Mouse (Mus musculus) spleen, postnatal 14 days (tissue): ENCODE data around the gene Wdr95.

Source experiments
- DNase-seq, 2 experiments: peaks; one replicate each; pipeline ENCODE4 v3.0.0; 2021 to 2022; ENCODE audit warnings: low spot score in 2 of 2

Wdr95 gene

DNA sequence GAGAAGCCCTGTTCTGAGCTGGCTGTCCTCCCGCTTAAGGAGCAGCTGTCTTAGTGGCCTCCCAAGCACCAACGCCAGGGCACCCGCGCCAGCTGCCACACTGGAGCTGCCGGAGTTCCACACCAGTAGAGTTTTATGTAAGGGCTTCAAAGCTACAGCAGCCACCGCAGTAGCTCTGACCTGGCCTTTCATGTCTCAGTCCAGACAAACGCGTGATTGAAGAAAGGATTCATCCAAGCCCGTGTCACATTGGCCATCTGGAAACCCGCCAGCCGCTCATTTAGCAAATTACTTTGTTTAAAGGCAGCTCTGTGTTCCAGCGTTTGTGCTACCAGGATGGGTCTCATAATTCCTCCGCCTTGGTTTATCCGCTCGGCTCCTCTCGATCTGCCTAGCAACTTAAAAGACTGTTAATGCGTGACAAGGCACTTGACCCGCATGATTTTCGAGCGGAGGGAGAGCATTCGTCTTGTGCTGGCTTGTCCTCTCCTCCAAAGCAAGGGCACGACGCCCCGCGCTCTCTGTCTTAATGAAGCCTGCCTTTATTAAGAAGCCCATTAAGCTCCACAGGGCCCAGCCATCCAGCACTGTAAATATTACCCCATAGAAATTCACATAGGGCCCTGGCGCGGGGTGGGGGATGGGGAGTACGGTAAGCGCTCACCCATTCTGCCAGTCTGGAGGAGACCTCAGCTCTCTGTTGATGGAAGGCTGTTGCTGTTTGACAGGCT lies at the start of gene Wdr95:
Gene Wdr95 (plus strand): TSS at position 681 of the 731 bp plus-strand sequence.
- DNase-seq, result no peak

DNA sequence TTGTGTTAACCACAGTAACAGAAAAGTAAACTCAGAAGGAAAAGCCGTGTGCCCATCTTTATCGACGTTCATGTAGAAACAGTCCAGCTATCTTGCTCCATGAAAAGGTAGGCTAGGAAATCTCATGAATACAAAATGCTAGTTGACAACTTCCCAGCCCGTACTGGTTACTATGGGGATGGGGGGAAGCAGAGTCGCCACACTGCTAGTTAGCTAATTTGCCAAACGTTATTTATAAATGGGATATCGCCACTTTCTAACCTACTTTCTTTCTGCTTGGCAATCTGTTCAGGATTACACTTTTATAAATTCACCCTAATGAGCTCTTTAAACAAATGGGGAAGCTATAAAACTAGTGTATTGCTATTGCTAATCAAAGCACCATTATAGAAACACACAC lies 46.6 kb upstream of the Wdr95 start:
- DNase-seq, result no peak

DNA sequence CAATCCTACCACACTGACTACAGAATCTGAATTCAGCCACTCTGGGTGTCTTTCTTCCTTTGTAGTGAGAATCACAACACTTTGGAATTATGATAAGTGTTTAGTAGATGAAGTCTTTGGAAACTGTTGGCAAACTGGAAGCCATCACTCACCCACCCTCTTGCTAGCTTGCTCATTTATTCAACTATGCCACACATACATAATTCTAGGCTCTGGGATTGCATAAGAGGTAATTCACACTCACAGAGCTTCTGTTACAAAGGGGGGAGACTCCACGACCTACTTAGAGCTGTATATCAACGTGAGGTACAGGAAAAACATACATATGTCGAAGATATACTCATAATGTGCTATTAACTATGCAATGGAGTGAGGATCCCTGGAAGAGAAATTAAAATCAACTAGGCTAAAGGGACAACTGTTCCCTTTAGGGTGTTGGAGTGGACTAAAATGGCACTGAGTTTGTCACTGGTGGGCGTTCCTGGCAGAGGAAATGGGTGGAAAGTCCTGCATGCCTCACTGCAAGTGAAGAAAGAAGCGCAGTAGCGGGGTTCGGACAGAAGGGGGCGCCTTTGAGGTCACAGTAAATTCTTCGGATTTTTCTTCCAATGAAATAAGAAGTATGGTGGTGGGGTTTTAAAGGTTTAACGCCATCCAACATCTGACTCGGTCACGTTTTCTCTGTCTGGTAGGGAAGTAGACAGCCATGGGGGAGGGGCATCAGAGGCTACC lies 45.0 kb upstream of the Wdr95 start:
- DNase-seq, result no peak

DNA sequence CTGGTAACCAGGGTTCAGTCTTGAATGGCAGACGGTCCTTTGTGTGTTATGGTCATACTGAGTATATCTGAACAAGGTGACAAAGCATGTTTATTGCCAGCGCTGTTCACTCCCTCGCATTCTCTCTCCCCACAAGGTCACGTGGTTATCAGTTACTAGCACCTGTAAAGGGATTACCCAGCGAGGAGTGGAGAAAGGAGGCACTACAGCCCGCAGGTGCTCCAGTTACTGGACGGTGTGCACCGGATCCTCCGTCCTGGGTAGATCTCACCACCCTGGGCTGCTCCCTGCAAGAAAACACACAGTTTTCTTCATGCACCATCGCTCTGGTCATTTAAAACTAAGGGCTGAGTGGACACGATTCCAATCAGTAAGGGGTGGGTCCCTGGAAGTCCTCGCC lies 44.2 kb upstream of the Wdr95 start:
- no peak for DNase-seq

DNA sequence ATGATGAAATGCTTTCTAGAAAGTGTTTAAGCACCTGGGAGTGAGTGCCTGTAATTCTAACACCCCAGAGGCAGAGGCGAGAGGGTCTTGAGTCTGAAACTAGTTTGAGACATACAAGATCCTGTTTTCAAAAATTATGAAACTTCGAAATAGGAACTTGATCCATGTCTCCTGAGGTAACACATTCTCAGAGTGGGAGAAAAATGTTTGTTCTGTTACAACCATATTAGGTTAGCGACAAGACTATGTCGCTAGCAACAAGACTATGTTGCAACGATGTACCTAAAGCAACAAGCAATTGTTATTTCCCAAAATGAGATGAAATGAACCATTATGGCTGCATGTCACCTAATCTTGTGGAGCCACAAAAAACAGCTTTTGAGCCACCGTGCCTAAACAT lies 43.0 kb upstream of the Wdr95 start:
- no peak for DNase-seq

DNA sequence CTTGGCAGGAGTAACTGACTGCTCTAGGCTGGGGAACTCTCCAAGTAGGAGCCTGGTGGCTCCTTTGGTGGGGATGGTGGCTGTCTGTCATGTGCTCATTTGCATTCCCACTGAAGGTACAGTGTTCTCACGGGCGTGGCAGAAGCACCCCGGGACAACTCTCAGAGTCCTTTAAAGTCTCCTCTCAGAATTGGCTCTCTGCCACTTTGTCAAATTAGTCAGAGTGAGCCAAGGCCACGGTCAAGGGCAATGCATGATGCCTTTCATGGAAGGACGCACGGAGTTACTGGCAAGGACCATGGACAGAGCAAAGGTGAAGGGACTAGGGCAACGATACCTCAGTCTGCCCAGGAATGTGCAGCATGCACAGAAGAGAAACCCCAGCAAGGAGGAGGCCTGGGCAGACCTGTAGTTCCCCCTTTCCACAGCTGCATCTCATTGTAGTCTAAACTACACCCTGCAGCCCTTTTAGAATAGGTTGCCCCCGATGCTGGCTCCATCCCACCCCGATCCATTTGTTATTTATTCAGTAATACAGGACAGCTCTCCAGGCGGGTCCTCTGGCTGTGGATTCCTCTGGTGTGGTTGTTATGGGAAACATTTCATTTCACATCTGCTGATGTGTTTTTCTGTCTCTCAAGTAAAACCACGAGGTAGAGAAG lies 40.0 kb upstream of the Wdr95 start:
- no peak for DNase-seq

DNA sequence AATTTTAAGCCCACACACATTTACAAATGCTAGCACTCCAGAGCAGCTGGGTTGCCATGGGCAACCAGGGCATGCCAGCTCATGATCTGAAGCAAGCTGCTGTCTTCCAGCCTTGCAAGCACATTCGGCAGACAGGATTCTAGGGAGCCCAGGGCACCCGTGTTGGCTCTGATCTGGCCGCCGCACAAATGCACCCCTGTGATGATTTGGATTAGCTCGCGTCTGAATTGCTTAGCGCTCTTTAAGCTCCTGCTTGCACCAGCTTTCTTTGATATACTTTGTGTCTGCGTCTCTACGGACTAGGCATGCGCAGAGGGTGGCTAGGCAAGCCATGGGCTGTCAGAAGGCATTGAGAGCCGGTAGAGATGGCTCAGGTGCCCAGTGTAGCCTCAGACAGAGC lies 39.3 kb upstream of the Wdr95 start:
- no peak for DNase-seq

DNA sequence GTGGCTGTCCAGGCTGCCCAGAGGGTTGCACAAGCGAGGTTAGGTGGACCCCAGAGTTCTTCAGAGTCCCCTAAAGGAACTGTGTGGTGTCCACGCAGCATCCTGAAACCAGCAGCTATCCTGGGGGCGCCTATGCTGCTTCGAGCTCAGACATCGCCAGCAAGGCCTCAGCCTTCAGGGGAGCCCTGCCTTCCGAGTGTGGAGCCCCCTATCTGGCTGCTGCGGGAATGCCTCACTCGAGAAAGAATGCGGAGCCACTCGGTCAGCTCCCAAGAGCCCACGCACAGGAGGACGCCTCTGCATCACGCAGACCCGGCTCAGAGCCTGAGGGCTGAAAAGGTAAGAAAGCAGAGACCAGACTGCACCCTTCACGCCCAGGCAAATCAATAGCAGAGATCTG lies 38.2 kb upstream of the Wdr95 start:
- no peak for DNase-seq

DNA sequence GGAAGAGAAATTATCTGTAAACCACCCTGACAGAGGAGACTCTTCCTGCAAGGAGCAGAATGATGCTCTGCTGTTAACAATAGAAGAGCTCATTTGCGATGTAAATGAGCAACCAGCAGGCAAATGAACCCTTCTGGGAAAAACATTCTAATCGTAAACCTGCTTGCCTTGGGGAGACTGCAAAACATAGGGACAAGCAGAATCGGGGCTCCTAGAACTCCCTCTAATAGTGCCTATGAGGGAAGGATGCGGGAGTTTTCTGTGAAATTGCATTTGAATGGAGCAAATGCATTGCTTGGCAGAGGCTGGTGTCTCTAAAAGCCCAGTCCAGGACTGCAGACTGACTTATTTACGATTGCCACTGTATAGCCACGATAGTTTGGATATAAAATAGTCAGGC lies 32.8 kb upstream of the Wdr95 start:
- DNase-seq, result no peak

DNA sequence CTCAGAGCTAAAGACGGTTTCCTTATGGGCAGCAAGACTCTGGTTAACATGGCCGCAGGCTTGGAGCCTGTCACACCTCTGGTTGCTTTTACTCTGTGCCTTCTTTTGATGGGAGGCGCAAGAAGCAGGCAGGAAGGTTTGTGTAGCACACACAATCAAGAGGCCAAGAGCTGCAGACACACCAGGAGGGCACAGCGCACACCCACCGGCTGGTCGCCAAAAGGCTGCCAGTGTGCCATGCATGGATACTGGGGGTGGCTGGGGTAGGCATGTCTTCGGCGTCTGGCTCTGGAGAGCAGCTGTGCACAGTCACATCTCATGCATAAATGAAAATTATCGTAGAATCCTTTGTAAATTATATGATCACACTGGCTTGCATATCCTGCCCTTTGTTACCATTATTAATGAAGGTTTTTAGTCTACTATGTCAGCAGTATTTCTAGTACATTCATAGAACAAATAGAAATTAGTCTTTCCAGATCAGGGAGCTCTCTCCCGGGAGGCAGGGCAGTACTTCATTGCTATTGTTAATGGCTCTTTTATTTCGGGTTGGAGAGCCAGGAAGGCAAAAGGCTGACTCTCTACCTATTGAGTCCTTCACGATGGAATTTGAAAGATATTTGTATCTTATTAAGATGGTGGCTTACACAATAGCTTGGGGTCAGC lies 31.9 kb upstream of the Wdr95 start:
- DNase-seq, result no peak

DNA sequence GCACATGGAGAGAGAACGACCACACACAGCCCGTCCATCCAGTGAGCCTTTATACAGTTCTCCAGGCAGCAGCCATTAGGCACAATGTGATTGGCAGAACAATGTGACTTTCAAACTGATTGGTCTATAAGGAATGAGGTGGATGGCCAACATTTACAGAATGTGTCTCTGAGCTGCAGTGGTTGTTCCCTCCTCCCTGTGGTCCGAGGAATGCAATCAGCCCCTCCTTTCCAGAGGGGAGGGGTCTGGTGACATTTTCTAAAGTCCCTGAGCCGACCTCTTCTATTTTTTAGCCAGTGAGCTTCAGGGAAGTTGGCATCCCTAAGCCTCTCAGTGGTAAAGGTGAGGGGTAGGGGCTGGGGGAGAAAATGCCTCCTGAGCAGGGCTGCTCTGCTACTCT lies 28.5 kb upstream of the Wdr95 start:
- DNase-seq, result no peak

DNA sequence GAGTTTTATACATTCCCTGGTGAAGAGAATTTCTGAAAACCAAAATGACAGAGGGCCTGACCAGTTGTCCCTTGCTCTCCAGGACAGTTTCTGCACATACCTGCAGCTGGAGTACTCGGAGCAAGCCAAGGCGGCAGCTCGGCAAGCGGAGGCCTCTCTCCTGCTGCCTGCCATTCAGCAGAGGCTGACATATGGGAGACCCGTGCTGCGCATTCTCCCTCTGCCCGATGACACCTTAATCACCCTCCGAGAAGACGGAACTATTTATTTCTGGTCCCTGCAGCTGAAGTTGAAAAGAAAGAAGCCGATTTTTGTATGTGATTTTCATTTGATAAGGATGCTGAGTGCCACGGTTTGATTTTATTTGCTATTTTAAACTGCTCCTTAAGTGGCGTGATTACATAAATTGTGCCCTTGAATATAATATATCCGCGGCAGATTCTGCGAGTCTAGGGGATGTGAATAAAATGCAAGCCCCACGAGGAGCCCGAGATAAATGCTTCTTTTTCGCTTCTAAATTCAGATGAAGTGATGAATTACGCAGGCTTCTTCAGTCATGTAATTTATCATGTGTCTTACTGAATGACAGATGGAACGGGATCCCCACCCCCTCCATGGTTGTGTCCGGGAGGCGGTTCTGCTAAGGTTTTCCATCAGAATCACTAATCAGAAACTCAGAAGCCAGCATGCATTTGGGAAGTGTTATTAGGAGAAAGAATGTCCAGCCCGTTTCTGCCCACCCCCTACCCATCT lies 24.9 kb upstream of the Wdr95 start:
- no peak for DNase-seq

DNA sequence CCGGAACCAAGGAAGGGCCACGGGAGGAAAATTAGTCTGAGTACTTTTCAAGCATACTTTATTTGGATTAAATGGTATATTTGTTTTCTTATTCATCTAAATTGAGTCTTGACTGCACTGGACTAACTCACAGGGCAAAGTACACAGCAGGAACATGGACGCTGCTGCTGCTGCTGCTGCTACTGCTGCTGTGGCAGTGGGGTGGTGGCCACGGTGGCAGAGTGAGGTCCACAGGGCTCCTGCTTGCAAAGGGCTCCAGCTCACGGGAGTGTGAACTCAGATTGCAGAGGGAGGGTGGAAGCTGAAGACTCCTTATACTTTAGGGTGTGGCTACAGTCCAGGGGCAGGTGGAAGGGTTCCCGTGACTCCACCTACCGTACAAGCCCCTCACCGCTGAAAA lies 23.5 kb upstream of the Wdr95 start:
- no peak for DNase-seq

DNA sequence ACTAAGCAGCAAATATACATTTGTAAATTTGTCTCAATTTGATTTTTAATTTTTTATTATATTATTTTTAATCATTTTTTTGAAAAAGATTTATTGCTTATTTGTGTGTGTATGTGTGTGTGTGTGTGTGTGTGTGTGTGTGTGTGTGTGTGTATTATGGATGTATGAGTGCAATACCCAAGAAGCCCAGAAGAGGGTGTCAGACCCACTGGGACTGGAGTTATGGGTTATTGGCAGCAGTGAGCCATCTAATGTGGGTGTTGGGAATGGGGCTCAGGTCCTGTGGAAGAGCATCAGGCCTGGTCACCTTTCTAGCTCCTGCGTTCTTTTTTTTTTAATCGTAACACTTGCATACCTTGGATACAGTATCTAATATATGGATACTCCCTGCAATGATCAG lies 22.4 kb upstream of the Wdr95 start:
- DNase-seq, result no peak

DNA sequence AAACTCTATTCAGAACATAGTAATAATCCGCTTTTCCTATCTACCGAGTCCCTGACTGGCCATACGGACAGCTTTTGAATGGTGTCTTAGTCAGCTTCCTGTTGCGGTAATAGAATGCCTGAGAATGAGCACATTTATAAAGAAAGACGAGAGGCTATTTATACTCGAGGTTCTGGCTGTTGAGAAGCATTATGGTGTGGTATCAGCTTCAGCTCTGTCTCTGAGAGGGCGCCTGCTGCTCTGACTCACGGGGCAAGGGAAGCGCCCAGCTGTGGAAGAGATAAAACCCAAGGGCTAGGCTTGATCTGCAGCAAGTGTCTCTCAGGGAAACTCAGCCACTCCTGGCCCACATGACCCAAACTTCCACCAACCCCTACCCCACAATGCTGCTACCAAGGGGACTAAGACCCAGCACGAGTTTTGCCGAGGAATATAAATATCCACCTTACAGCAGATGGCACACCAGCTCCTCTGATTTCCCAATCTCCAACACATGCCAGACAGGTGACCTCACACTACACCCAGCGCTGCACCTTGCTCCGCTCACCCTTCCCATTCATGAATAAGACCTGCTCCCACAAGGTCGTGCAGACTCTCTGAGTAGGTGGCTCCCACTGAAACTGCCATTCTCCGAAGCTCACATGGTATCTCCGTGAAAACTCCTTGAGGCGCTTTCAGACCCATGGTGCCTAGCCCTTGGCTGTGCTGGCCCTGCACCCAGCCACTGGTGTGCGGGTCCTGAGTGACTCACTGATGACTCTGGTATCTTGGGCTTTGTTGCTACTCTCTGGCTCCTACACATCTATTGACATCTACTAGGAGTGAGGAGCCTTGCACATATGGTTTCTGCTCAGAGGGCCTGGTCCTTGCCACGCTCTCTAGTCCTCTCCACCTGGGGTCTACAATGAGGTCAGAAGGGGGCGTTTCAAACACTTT lies 20.1 kb upstream of the Wdr95 start:
- DNase-seq, result no peak

DNA sequence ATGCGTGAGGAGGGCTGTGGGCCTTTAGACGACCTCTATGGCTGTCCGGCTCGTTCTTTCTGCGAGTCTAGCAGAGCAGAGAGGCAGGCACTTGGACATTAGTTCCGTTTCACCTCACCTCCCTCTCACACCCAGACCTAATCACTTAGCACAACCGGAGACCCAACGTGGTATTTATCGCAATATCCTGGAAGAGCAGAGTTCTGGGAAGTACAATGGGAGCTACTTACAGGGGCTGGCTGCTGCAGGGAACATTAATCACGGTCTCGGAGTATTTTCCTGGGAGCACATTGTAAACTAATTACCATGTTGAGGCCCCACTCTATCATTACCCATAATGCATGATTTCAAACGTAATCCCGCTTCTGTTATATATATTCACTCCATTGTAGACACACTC lies 18.2 kb upstream of the Wdr95 start:
- no peak for DNase-seq

DNA sequence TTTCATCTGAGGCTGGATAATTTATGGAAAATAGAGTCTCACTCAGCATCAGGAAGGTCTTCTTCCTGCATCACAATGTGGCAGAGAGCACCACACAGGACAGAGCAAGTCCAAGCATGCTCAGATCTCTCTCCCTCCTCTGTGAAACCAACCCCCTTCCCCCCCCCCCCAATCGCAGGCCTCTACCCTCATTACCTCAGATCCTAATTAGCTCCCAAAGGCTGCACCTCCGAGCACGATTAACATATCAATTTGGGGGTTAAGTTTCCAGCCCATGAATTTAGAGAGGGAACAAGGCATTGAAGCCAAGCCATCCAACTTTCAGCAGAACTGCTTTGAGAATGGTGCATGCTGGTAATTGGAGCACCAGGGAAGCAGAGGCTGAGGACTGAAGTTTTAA lies 15.8 kb upstream of the Wdr95 start:
- DNase-seq, result no peak

DNA sequence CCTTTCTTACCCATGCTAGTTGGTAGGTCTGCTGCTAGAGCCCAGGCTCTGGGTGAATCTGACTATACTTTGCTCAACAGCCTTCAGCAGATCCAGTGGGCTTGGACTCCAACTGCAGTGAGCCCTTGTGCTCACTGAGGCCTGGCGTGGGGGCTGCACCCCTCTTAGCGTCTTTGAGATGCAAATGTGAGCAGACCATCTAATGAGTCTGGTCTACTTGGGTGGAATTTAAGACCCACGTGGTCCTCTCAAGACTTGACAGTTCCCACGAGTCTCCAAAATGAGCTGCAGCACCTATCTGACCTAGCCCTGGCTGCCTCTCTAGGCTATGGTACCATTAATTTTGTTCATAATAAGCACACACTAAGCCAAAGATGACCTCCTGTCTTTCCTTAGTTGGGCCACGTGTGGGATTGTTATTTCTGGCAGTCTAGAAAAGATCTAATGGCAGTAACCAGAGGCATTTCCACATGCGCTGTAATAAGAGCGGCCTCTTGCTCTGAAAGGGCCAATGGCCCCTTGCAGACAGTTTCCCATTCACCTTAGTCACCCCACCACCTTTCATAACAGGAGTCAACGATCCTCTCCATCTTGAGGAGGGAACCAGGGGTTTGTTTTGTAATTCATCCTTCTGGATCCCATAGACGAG lies 14.9 kb upstream of the Wdr95 start:
- no peak for DNase-seq

DNA sequence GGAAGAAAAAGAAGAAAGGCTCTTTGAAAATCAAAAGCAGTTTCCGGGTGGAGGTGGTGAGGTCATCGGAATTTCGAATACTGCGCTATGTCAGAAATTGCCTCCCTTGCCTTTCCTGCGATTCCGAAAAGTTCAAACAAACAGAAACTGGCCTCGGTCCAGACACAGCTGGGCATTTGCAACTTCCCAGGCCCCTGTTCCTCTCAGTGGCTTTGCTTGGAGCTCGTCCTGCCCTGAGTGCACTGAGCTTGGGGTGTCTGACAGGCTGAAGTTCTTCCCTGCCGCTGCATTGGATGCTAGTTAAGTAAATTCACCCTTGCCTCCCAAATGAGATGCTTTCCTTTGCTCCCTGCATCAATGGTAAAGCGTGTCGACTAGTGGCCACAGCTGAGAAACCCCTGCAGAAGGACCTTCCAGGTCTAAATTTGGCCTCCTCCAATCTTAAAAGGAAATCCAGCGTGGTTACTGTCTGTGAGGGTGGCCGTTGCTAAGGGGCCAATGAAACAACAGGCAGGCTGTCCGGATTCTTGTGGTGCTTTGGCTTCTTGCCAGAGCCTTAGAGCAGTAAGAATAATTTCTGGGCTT lies 14.3 kb upstream of the Wdr95 start:
- DNase-seq, result no peak

DNA sequence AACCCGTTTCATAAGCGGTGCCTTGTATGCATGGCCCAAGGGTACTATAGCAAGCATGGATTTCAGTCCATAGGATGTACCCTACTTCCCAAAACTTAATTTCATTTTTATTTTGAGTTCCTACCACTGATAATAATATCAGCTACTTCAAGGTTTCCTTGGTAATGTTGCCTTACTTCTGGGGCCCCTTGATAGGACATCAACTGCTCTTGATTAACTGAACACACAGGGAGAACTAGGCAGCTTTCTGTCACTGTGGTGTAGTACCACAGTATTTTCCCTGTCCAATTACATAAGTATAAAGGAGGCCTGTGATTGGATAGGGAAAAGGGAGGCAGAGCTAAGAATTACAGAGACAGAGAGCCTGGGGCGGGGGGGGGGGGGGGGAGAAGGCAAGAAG lies 13.6 kb upstream of the Wdr95 start:
- DNase-seq, result no peak
